Mouse (Mus musculus) heart, postnatal 25 days (tissue): ENCODE measurements around the gene Eef2. TPM values are rescaled to one million over a fixed set of nuclear protein-coding genes. Genes with fewer than 3 reads are reported as not detected.
A peak's percentile ranks its signal among the peaks of the same experiment; 100 is the strongest.
"Not testable (repeated sequence)": the region's sequence is repeated elsewhere in the genome, so short reads cannot be mapped to it uniquely, and the experiment has no call there.

ENCODE experiments used
- DNase-seq: peaks from one replicate; pipeline ENCODE4 v3.0.0; 2022; ENCODE audit warnings: low spot score
- intact Hi-C: fragments of 180-260 bp; cut with DNase I; formaldehyde crosslinking; loops from one replicate; pipeline ENCODE4 v1.15.1; 2025
- total RNA-seq, 2 experiments: library from RNA; stranded (reverse); gene quantifications; 2 replicates each; pipeline ENCODE4 v1.2.3; 2021

Gene Eef2
- total RNA-seq, 2 experiments from 2014 or later: 925 to 1,035 TPM

DNA sequence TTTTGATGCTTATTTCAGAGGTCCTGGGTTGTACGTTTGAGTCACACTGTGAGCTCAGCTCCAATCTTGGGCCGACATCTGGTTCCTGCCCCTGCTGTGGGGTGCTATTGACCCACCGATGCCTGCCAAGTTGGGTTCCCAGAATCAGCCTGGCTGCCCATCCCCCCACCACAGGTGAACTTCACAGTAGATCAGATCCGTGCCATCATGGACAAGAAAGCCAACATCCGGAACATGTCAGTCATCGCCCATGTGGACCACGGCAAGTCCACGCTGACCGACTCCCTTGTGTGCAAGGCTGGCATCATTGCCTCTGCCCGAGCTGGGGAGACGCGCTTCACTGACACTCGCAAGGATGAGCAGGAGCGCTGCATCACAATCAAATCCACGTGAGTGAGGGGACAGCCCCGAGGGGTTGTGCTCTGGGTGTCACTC lies 1.1 kb downstream of the Eef2 start:
- intact Hi-C loops: loop anchor here (5.0 kb wide), 1 partner anchor 160 kb away; no protein-coding TSS in a partner anchor
- DNase-seq: no peak

DNA sequence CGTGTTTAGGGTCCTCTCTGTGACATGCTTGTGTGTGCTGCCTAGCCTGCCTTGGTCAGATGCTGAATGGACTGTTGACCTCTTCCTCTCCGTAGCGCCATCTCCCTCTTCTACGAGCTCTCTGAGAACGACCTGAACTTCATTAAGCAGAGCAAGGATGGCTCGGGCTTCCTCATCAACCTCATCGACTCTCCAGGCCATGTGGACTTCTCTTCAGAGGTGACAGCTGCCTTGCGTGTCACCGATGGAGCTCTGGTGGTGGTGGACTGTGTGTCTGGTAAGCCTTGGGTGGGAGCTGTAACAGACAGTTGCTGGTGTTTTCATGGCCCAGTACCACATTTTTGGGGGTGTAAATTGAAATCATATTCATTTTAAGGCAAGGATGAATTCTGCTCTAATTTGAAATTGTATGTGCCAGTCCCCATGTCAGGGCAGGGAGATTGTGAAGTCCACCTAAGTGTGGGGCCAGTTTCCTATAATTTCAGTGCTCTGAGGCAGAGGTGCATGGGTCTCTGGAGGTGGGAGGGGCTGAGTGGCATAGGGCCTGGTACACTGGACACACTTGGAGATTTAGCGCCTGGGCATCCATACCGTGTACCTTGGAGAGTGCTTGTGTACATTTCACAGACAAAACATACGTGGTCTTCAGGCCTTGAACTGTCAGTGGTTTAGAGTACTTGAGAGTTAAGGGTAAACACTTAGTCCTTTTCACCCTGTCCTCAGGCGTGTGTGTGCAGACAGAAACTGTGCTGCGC lies 1.7 kb downstream of the Eef2 start:
- DNase-seq: no peak
- intact Hi-C loops: loop anchor here (5.0 kb wide), 1 partner anchor 161 kb away; no protein-coding TSS in a partner anchor

DNA sequence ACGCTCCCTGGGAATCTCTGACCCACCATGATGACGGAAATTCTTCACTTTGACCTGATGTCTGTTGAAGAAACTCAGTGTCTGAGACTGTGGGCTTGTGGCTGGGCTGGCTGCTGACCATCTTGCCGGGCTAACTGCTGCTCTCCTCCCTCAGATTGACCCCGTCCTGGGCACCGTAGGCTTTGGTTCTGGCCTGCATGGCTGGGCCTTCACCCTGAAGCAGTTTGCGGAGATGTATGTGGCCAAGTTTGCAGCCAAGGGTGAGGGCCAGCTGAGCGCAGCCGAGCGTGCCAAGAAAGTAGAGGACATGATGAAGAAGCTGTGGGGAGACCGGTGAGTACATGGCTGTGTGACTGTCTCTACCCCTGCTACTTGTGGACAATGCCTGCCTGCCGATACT lies 2.5 kb downstream of the Eef2 start:
- DNase-seq: no peak
- intact Hi-C loops: loop anchor here (5.0 kb wide), 1 partner anchor 162 kb away; no protein-coding TSS in a partner anchor

DNA sequence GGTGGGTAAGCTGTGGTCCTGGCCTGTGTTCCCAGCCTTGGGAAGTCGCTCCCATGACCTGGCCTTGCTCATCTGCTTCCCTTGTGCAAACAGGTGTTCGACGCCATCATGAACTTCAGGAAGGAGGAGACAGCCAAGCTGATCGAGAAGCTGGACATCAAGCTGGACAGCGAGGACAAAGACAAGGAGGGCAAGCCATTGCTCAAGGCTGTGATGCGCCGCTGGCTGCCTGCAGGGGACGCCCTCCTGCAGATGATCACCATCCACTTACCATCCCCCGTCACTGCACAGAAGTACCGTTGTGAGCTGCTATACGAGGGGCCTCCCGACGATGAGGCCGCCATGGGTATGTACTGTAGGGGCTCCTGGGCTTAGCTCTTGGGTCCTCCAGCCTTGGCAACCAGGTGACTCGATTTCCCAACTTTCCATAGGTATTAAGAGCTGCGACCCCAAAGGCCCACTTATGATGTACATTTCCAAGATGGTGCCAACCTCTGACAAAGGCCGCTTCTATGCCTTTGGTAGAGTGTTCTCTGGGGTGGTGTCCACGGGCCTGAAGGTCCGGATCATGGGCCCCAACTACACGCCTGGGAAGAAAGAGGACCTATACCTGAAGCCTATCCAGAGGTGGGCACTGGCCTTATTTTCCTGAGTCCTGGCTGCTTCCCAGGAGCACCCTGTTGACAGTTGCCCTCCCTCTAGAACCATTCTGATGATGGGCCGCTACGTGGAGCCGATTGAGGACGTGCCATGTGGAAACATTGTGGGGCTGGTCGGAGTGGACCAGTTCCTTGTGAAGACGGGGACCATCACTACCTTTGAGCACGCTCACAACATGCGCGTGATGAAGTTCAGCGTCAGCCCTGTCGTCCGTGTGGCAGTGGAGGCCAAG lies 3.3 kb downstream of the Eef2 start:
- DNase-seq: no peak
- intact Hi-C loops: loop anchor here (5.0 kb wide), 1 partner anchor 162 kb away; no protein-coding TSS in a partner anchor

DNA sequence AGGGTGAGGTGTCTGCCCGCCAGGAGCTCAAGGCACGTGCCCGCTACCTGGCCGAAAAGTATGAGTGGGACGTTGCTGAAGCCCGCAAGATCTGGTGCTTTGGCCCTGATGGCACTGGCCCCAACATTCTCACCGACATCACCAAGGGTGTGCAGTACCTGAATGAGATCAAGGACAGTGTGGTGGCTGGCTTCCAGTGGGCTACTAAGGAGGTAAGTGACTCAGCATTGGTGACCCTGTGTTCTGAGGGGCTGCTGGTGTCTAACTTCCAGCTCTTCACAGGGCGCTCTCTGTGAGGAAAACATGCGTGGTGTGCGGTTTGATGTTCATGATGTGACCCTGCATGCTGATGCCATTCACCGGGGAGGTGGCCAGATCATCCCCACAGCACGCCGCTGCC lies 4.5 kb downstream of the Eef2 start:
- intact Hi-C loops: no loop called here

DNA sequence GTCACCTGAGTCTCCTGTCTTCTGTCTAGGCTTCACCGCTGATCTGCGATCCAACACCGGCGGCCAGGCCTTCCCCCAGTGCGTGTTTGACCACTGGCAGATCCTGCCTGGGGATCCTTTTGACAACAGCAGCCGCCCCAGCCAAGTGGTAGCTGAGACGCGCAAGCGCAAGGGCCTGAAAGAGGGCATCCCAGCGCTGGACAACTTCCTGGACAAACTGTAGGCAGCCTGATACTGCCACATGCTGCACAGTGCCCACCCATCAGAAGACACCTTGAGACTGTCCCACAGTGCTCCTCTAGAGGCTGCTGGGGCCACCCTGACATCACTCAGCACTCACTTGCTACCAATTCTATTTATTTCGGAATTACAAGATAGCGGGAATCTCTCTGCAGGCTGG lies 5.4 kb downstream of the Eef2 start:
- DNase-seq, intact Hi-C loops: not testable (repeated sequence)

More for the DNA sequence above, 4.5 kb downstream of the Eef2 start:
- DNase-seq: no peak

DNA sequence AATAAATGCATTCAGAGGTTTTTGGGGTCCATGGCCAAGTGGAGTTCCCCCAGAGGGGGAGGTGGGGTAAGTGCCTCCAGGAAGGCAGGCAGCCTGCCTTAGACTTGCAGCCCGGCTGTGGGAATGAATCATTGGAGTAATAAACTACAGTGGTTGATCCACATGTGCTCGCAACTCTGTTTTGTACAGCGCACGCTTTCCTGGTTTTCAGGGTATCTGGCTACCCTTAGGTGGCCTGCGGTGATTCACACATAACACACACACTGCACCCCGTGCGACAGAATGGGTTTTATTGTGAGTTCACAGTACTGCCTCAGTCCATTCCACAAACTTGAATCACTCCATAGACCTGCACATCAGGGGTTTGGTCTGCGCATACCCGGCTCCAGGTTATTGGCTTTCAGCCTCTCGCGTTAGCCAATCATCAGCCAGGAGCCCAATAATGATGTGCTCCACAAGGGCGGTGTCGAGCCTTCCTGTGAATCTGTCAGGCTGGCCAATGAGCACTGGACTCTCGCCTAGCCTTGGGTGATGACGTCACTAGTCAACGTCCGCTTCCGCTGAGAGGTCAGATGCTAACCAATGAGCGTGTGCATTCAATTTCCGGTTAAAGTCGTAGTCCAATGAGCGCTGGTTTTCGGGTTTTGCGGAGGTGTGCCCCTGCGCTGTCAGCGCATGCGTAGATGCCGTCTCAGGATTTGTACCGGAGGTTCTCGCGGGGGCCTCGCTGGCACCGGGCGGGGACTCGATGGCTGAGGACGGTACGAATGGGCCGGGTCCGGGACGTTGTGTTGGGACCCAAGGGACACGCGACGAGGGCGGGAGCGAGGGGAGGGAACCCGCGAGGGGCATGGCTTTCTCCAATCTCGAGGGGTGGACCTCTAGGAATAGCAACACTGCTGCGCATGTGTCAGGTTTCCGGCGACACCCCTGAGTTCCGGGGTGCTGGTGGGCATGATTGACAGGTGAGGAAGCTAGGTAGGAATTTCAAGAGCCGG lies 6.2 kb downstream of the Eef2 start, which contains the start of gene Dapk3:
Gene Dapk3 (plus strand): TSS at position 670 of the 998 bp plus-strand sequence.
- intact Hi-C loops: no loop called here
- DNase-seq: peak; percentile 96

DNA sequence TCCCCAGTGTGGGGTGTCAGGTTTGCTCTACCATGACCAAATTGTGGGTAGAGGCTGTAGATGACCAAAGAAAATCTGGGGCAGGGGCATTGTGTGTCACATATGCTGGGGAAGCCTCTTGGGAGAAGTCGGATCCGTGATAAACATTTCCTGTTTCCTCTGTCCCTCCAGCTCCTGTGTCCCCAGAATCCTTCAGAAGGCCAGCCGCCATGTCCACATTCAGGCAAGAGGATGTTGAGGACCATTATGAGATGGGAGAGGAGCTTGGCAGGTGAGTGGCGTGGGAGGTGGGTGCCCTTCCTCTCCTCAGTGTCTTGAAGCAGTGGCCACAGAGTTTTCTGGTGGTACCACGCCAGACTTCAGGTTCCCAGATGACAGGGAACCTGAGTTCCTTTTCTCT lies 7.4 kb downstream of the Eef2 start, which contains the start of gene 4930442H23Rik:
Gene 4930442H23Rik (minus strand): TSS at position 45 of the 400 bp plus-strand sequence.
- DNase-seq: no peak
- intact Hi-C loops: no loop called here

DNA sequence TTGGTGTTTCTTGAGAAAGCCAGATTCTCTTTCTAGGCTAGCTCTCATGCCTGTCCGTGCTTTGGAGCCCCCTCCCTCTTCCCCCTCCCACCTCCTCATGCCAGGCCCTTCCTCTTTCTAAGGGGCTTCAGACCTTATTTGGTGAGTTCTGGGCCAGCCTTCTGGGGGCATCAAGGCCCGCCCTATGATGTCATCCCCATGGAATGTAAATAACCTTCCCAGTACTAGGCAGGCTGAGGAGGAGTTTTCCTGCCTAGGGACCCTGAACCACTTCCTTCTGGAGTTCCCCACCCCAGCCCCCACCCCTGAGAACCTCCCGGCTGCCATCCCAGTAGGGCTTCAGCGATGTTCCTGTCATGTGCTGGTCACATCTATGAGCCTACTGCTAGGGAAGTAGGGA lies 8.3 kb downstream of the Eef2 start:
- intact Hi-C loops: no loop called here
- DNase-seq: no peak

DNA sequence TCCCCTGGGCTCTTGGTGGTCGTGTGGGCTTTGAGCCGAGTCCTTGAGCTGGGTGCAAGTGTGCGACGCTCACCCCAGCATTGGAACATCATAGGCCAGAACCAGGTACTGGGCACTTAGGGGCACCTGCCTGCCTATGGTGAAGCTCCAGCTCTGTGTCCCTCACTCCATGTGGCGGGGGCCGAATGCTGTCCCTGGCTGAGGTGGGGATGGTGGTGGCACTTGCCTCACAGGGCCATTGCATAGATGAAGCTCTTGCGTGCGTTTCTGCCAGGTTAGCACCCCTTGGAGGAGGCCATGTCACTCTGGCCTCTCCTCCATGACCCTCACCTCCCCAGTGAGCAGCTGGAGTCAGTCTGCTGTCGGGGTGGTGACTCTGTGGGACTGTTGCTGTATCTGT lies 10.7 kb downstream of the Eef2 start:
- no peak for DNase-seq
- intact Hi-C loops: no loop called here

DNA sequence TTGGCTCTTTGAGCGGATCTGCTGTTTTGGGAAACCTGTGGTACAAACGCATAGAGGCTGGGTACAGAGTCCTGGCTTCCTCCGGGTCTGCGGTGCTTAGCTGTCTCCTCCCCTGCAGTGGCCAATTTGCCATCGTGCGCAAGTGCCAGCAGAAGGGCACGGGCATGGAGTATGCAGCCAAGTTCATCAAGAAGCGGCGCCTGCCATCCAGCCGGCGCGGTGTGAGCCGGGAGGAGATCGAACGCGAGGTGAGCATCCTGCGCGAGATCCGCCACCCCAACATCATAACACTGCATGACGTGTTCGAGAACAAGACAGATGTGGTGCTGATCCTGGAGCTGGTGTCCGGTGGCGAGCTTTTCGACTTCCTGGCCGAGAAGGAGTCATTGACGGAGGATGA lies 13.4 kb downstream of the Eef2 start:
- DNase-seq: no peak
- intact Hi-C loops: no loop called here

DNA sequence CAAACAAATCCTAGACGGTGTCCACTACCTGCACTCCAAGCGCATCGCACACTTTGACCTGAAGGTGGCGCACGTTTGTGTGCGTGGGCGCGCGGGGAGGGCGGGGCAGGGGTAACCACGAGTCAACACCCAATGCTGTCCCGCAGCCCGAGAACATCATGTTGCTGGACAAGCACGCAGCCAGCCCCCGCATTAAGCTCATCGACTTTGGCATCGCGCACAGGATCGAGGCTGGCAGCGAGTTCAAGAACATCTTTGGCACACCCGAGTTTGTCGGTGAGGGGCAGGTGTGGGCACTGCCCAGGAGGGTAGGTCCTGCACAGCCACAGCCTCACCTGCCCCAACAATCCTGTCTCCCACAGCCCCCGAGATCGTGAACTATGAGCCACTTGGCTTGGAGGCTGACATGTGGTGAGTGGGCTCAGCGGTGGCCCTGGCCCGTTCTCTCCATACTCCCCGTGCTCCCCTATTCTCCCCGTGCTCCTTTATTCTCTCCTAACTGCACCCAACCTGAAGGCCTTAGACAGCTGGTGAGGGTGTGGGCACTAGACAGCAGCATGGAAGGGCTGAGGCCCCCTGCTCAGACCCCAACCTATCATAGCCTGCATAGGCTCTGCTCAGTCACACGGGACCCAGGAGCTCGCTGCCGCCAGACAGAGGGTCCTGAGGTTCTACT lies 13.9 kb downstream of the Eef2 start:
- DNase-seq: no peak
- intact Hi-C loops: no loop called here

DNA sequence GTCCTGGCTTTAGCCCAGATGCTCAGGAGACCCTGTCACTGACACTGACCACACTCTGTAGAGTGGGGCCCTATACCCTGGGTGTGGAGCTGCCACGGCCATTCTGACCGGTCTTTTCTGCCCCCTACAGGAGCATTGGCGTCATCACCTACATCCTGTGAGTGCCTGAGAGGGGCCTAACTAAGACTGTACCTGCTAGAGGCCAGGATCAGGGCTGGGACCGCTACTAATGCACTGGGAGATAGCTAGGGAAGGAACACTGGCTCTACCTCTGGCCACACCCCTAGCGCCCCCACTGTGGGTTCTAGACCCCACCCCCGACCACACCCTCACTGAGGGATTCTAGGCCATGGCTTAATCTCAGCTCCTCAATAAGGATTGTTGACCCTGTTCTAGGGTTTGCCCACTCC lies 14.5 kb downstream of the Eef2 start:
- DNase-seq: no peak
- intact Hi-C loops: no loop called here

DNA sequence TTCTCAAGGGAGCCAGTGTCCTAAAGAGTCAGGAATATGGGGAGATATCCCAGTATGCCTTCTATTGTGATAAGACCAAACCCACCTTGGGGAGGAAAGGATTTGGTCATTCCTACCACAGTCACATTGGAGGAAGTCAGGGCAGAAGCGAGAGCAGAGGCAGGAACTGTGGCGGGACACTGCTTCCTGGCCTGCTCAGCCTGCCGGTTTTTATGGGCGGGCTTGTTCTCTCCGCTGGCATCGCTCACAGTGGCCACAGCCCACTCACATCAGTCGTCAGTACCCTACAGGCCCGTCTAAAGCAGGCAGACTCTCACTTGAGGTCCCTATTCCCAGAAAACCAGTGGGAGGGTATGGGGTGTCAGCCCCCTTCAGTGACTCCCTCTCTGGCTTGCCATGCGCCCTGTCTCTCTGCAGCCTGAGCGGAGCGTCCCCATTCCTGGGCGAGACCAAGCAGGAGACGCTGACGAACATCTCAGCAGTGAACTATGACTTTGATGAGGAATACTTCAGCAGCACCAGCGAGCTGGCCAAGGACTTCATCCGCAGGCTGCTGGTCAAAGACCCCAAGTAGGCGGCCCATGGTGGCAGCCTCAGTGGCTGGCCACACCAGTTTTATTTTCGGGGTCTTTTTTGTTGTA lies 15.0 kb downstream of the Eef2 start:
- no peak for DNase-seq
- intact Hi-C loops: no loop called here

DNA sequence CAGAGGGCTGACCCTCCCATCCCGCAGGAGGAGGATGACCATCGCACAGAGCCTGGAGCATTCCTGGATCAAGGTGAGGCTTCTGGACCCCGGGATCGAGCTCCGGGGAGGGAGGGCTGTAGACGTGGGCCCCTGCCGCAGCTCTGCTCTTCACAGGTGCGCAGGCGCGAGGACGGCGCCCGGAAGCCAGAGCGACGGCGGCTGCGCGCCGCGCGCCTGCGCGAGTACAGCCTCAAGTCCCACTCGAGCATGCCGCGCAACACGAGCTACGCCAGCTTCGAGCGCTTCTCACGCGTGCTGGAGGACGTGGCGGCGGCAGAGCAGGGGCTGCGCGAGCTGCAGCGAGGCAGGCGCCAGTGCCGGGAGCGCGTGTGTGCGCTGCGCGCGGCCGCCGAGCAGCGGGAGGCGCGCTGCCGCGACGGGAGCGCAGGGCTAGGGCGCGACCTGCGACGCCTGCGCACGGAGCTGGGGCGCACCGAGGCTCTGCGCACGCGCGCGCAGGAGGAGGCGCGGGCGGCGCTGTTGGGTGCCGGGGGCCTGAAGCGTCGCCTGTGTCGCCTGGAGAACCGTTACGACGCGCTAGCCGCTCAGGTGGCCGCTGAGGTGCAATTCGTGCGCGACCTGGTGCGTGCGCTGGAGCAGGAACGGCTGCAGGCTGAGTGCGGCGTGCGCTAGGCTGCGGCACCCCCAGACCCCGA lies 16.0 kb downstream of the Eef2 start:
- intact Hi-C loops: no loop called here
- DNase-seq: peak; percentile 79

DNA sequence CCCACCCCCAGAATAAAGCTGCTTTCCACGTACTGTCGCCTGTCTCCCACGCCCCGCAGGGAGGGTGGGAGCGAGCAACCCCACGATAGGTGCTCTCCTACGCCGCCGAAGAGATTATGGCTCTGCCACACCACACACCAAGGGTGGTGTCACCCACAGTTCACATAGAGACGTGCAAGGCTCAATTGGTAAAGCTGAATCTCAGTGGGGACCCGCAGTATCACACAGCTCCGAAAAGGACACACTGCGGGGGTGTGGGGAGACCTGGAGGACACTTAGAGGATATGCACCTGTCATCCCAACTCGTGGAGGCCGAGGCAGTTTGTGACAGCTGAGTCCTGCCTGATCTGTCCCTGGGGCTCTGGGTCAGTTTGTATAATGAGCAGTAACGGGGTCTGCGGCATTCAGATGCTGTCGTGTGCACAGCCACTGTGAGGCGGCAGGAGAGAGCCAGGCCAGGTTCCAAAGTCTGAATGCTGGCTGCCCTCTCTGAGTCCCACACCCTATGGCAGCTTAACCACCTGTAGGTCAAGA lies 16.6 kb downstream of the Eef2 start:
- DNase-seq: no peak
- intact Hi-C loops: no loop called here

DNA sequence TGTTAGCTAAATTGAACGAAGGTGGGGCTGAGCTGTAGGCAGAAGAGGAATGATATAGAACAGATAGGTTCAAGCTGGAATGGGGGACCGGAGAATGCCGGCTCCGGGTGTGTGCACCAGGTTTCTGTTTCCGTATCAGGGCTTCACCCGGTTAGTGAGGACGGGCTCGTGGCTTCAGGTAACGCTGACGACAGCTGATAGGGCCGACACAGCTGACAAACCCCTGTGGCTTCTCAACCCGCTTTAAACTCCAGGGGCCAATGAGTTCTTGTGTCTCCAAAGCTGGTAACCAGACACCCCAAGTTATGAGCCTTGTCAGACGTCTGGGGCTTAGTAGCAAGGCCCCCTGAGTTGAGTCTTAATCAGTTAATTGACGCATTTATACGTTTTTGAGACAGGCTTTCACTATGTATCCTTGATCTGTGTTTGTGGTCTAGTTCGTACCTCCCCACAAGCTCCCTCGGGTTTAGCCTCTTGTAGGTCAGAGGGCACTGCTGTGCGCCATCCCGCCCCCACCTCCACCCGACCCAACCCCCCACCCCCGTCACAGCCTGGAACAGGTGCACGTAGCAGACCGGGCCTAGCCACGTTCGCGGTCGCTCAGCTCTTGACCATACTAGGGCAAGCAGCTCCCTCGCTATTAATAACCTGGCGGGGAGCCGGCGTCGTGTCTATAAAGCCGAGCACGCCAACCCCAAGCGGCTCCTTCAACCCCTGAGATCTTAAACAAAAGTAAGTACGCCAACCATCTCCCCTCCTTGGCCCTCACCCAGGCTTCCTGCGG lies 17.8 kb downstream of the Eef2 start:
- no peak for DNase-seq
- intact Hi-C loops: no loop called here
